Mouse (Mus musculus): ENCODE results near the gene Lemd2.
A peak's percentile ranks its signal among the peaks of the same experiment; 100 is the strongest.

Gene Lemd2

GRCm38 (mm10) chr17:27226701-27227100 lies 22.4 kb upstream of the Lemd2 start:
- no peak for DNase-seq

GRCm38 (mm10) chr17:27225801-27226200 lies 21.5 kb upstream of the Lemd2 start:
- no peak for DNase-seq

- no peak for DNase-seq
Observed at GRCm38 (mm10) chr17:27223821-27224220, 19.6 kb upstream of the Lemd2 start.

DNA sequence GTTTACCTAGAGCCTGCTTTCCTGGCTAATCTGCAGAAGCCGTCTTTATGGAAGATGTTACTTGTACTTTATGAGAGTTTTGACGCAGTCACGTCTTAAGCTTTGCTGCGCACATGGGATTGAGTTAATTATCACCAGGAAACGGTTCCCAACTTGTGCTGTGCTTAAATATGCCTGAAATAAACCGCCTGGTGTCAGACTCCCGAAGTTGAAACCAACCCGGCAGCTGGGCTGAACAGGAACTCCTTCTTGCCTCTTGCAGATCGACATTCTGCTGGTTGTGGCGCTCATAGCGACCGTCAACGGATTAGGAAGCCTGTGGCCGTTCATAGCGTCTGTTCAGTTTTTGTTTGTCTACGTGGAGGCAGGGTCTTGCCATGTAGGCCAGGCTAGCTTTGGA lies 17.3 kb upstream of the Lemd2 start:
- no peak for DNase-seq

- no peak for DNase-seq
Observed at GRCm38 (mm10) chr17:27218916-27219315, 14.6 kb upstream of the Lemd2 start.

- no peak for DNase-seq
Observed at GRCm38 (mm10) chr17:27218364-27218763, 14.1 kb upstream of the Lemd2 start.

GRCm38 (mm10) chr17:27212768-27213525 lies 8.7 kb upstream of the Lemd2 start:
- peak; percentile 94 for DNase-seq

DNA sequence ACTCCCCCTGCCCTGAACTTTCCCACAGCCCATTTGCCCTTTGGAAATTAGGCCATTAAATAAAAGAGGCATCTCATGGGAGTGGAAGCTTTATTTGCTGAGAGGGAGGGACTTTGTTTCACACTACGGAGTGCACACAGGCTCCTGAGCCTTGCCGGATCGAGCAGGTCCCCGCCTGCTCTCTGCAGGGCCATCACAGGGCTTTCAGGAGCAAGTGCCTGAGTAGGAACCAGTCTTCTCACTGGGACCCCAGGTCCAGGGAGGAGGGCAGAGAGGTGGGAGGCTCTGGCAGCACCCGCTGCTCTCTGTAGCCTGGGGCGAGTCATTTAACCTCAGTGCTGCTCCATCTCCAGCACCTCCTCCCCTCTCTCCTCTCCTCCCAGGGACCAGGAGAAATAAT lies 7.7 kb upstream of the Lemd2 start:
- peak; percentile 48 to 61 for DNase-seq

DNA sequence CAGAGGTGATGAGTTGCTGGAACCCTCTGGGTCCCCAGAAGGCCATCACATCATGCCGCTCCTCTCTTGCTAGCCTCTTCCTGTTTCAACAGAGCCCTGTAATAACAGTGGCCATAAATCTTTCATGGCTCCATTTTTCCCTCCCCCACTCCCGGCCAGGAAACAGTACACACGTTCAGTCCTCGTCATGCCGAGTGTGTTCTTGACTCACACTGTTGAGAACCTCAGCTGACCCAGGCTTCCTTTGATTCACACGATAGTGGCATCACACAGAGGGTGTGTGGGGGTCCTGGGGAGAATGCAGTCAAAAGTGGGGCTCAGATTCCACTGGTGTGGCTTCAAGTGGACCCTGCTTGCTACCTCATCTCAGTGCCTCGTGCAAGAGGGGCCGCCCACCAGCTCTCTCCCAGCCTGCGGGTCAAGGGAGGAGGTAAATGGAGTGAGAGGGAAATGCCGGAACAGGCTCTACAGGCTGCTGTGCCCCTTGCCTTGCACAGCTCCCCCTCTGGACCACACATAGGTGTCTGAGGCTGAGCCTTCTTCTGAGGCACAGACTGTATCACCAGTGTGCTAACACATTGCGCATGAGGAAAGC lies 2.9 kb upstream of the Lemd2 start:
- DNase-seq = peak; percentile 59 to 60

DNA sequence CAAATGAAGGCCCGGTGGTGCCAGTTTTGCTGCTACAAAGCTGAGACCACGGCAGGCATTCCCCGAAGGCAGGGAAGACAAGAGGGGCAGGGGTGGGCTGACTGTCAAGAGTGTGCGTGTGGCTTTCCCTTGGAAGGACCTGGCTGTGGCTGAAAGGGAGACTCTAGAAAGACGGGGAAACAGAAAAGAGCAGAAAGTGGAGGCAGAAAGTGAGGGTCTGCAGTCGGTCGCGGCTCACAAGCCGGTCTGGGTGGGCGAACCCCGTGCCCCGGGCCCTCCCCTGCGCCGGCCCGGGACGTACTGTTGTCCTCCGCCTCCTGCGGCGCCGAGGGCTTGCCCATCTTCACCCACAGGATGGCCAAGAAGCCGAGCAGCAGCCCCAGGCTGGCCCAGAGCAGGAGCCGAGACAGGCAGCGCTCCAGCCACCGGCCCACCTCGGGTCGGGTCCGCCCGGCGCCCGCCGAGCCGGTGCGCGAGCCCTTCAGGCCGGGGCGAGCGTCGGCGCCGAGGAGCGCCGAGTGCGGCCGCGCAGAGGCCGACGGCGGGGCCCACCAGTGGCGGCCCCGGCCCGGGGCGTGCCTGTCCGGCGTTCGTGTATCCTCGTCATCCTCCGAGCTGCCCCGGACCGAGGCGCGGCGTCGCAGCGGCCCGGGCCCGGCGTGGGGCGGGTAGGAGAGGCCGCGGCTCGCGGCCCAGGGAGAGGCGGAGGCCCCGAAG lies 753 bp downstream of the Lemd2 start:
- no peak for DNase-seq

- DNase-seq = no peak
Observed at GRCm38 (mm10) chr17:27202919-27203357, 1.3 kb downstream of the Lemd2 start.

GRCm38 (mm10) chr17:27201981-27202380 lies 2.3 kb downstream of the Lemd2 start:
- no peak for DNase-seq

GRCm38 (mm10) chr17:27200801-27201200 lies 3.5 kb downstream of the Lemd2 start:
- peak in 1 of 2 experiments; percentile 42 for DNase-seq

DNA sequence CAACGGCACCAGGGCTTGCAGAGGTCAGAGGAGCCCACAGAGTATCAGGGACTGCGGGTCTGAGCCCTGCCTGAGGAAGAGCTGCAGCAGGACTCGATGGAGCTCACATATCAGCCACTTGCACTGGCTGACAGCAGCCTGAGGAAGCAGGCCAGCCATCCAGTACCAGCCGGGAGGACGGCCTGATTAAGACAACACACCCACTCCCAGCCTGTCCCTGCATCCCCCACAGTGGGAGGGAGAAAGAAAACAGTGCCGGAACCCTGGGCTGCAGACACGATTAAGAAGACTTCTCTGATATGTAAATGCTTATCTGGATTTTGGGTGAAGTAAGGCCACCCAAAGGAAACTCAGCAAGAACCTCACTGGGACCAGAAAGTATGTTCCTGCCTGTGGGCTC lies 4.4 kb downstream of the Lemd2 start:
- no peak for DNase-seq

- no peak for DNase-seq
Observed at GRCm38 (mm10) chr17:27199205-27199604, 5.1 kb downstream of the Lemd2 start.

DNA sequence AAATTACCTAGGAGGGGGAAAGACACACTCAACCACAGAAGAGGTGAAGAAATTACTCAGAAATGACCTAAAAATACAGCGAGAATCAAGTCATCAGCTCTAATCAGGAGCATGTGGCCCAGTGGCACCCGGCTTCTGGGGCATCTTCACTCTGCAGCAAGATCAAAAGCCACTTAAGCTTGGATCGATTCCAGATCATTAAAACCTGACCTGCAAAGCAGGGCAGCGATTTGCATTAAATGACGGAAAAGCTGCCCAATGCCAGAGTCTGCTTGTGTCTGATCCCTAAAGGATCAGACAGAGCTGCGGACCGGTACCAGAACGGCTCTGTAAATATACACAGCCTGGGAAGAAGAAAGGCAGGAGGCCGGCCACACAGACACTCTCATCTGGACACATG lies 8.1 kb downstream of the Lemd2 start:
- DNase-seq = no peak

DNA sequence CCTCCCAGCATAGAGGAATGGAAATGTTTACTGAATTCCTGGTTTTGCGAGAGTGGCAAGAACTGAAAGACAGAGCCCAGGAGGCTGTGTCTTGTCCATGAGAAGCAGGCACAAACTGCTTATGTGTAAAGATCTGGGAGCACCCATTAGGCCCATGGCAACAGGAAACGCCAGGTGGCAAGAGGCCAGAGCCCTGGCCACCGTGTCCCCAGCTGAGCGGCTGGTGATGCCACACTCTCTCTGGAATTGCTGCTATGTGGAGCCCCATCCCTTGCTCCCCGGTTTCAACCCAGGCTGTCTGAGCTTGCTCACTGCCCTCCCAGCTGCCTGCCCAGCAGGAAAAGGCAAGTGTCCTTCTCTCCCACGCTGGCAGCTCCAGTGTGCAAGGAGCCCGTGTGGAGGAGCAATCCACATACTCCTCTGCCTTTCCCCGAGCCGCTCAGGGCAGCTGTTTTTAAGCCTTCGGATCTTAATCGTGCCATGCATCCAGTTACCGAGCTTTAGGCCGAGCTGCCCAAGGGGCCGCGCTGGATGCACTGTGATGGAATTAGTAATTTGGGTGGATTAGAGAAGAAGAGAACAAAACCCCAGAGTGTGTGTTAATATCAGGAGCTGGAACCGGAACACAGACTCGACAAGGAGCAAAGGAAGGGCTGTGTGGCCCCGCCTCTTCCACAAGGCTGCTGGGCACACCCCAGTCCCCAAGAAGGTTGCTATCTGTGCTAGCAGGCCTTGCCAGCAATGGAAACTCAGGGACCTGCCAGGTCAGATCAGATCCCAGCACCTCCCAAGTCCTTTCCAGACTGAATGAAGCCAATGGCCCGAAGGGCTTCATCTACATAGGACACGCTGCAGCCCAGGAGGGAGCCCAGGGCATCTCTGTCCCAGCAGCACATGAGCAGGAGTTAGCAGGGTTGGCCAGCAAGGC lies 9.7 kb downstream of the Lemd2 start:
- DNase-seq = no peak

DNA sequence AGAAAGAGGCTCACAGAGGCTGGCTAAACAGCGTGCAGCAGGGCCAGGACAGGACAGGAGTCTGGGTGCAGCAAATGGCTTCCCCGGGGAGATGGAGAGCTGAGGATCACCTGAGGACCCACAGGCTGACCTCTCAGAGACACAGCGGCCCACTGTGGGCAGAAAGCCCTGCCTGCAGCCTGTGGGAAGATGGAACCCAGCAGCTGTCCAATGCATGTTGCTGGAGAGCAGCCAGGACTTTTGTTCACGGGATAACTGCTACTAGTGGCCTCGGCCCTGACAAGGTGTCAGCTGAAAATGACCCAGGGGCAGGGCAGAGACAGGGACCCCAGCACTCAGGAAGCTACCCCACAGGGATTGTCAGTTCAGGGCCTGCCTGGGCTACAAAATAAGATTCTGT lies 12.5 kb downstream of the Lemd2 start:
- DNase-seq = no peak

- no peak for DNase-seq
Observed at GRCm38 (mm10) chr17:27191189-27191588, 13.1 kb downstream of the Lemd2 start.

- DNase-seq = peak; percentile 57 to 71
Observed at GRCm38 (mm10) chr17:27189640-27190216, 14.5 kb downstream of the Lemd2 start.

GRCm38 (mm10) chr17:27188883-27189282 lies 15.4 kb downstream of the Lemd2 start:
- no peak for DNase-seq

- no peak for DNase-seq
Observed at GRCm38 (mm10) chr17:27187059-27187458, 17.2 kb downstream of the Lemd2 start.
